Mouse (Mus musculus) thymus, adult 2 months (tissue): ENCODE measurements around the gene Nos1ap.

Experiments used
- CTCF ChIP-seq: fragments of 200-500 bp; IDR thresholded peaks from 2 replicates; pipeline ENCODE4 v1.5.1; 2012; ENCODE audit warnings: mild to moderate bottlenecking, control low read depth, low read length, moderate library complexity, borderline replicate concordance; ENCODE audit not compliant: control insufficient read depth, poor library complexity, insufficient read depth; ENCODE audit errors: extremely low read depth
- POLR2A ChIP-seq: fragments of 200-500 bp; IDR thresholded peaks from 2 replicates; pipeline ENCODE4 v1.6.1; 2012; ENCODE audit warnings: mild to moderate bottlenecking, low read length, control low read depth, moderate library complexity; ENCODE audit not compliant: control insufficient read depth, poor library complexity, insufficient read depth; ENCODE audit errors: extremely low read depth

DNA sequence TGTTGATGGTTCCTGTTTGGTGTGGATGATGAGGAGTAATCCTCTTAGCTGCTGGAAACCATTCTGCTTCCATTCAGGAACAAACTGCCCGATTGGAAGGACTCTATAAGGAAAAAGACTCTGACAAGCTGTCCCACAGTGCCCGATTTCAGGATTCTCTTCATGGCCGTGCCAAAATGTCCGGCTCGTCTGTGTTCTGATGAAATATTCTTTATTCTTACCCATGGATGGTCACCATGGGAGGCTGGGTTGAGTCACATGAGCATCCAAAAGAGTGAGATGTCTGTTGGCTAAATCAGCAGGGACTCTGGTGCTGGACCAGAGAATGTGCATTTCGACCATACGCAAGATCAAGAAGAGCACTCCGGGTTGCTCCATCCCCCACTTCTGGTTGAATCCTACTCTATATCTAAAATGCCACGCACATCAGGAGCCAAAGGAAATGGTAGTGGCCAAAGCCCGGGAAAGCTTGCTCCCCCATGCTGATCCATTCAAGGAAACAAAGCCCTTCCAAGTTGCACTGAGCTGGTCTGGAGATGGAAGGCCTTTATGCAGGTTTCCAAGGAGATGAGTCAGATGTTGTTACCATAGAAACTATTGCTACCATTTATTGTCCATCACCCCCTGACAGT, 165.3 kb downstream of the Nos1ap start:
- TF ChIP-seq POLR2A (no peak), CTCF (no peak)
